Comparison of ENCODE assay signal across 10 mouse cellular contexts in the genomic region with DNA sequence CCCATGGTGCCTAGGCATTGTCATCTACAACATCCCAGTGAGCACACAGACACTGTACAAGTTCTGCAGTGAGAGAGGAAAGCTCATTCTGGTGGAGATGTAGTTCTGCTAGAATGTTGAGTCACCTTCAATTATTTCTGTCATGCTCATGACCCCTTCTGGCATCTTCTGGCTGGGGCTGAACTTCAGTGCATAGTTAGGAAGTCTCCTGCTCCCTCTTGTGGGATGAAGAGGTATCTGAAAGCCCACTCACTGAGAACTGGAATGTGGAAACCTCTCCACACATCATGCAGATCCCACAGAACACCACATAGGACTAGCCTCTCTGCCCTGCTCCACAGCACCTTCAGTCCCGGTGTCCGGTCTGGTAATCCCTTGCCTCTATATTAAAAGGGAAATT. TPM values are rescaled to one million over a fixed set of nuclear protein-coding genes. Genes with fewer than 3 reads are reported as not detected.
DNase-seq lines count a peak whose midpoint lies in the region; ATAC-seq and TF ChIP-seq lines count a peak whose summit lies in the region.
"Had no signal": no experiment of that assay in that cellular context is flagged by ENCODE, and none has a peak within 500 bp of the region (broad histone marks: within the 10 kb centered on the region; RNA-seq: fewer than 3 reads in every experiment).

No protein-coding gene starts in this region.

- CTCF ChIA-PET in Patski (lab: Charles Lee) = interaction anchor here (0.6 to 3.8 kb wide), 16 partner anchors 10 to 254 kb away, joined by 3 to 16 read pairs (median 4); no protein-coding TSS in a partner anchor

- peak; percentile 97 for TF ChIP-seq CTCF in Patski (IDR thresholded peaks at IDR 0.05)

- in situ Hi-C loops in Patski (cut with MboI; ENCODE audit: low pct_unique_long_range_greater_than_20kb) = loop anchor here (5.0 to 10.0 kb wide), 2 partner anchors 240 to 413 kb away; no protein-coding TSS in a partner anchor

- no peaks in the 10 kb centered on the region for H3K36me3 ChIP-seq in hindbrain, embryonic 10.5 days
- no peaks in the 10 kb centered on the region for H3K36me3 ChIP-seq in hindbrain, embryonic 12.5 days
- H3K36me3 ChIP-seq: limb, embryonic 13.5 days had no signal

- H3K4me1 ChIP-seq in hindbrain, embryonic 10.5 days (replicated peaks) = no peaks in the 10 kb centered on the region
- no peaks in the 10 kb centered on the region for H3K4me1 ChIP-seq in hindbrain, embryonic 12.5 days
- H3K4me1 ChIP-seq: limb, embryonic 13.5 days had no signal

- no peak overlapping the region for H3K27ac ChIP-seq in hindbrain, embryonic 10.5 days
- no peak overlapping the region for H3K27ac ChIP-seq in hindbrain, embryonic 12.5 days
- H3K27ac ChIP-seq: limb, embryonic 13.5 days had no signal

- no peak overlapping the region for H3K9ac ChIP-seq in hindbrain, embryonic 12.5 days
- H3K9ac ChIP-seq: limb, embryonic 13.5 days had no signal

- H3K4me2 ChIP-seq in hindbrain, embryonic 12.5 days (replicated peaks) = no peak overlapping the region
- H3K4me2 ChIP-seq: limb, embryonic 13.5 days had no signal

- H3K4me3 ChIP-seq in hindbrain, embryonic 10.5 days = no peak overlapping the region
- H3K4me3 ChIP-seq in hindbrain, embryonic 12.5 days = no peak overlapping the region
- H3K4me3 ChIP-seq: limb, embryonic 13.5 days had no signal

- ATAC-seq in hindbrain, embryonic 12.5 days (ENCODE audit: low FRiP score) = no peak
- peak; percentile 92 for ATAC-seq in Patski
- ATAC-seq in megakaryocyte progenitor cell, adult 5-6 weeks (replicated peaks; ENCODE audit: poor library complexity) = peak; percentile 89

- POLR2A ChIA-PET in Patski (lab: Charles Lee) = no interaction called here

- 90% methylated on average over 2 of the region's 2 CpGs for WGBS in hindbrain, embryonic 10.5 days
- WGBS in hindbrain, embryonic 12.5 days = 90% methylated on average over 2 of the region's 2 CpGs

- H3K9me3 ChIP-seq in hindbrain, embryonic 10.5 days = no peaks in the 10 kb centered on the region
- H3K9me3 ChIP-seq in hindbrain, embryonic 12.5 days (replicated peaks) = no peaks in the 10 kb centered on the region
- H3K9me3 ChIP-seq: limb, embryonic 13.5 days had no signal

- DNase-seq in hindbrain, embryonic 10.5 days (ENCODE audit: low spot score) = peak; percentile 3
- peak; percentile 62 to 63 for DNase-seq in B cell, adult 2 months
- no peak for DNase-seq in Patski (ENCODE audit: low read depth, low spot score)
- DNase-seq in kidney, postnatal 36 days = peak; percentile 2 to 6
- no peak for DNase-seq in cerebellum, adult 11-12 months
- no peak for DNase-seq in c-Kit-positive CD71-positive TER-119-positive erythroid progenitor cells, embryonic 14.5 days (ENCODE audit: low spot score)

- no peaks in the 10 kb centered on the region for H3K27me3 ChIP-seq in hindbrain, embryonic 10.5 days (ENCODE audit: insufficient read depth, poor library complexity, severe bottlenecking)
- no peaks in the 10 kb centered on the region for H3K27me3 ChIP-seq in hindbrain, embryonic 12.5 days
- no peaks in the 10 kb centered on the region for H3K27me3 ChIP-seq in Patski
- H3K27me3 ChIP-seq: limb, embryonic 13.5 days had no signal

RNA-seq across cellular contexts. Expression of a gene that starts 2.6 kb away (rescaled TPM):
- polyA plus RNA-seq in hindbrain, embryonic 10.5 days (2016; fragmentation: Nextera tagmentation; extraction: Ambion mirVana) = 1.4 and 2.8 TPM in 2 replicates
- polyA plus RNA-seq in hindbrain, embryonic 12.5 days (2016; fragmentation: Nextera tagmentation; extraction: Ambion mirVana) = 2.2 and 3.1 TPM in 2 replicates
- 0.35 TPM for polyA plus RNA-seq in Patski (2021)
- 5.1 and 5.9 TPM in 2 replicates for total RNA-seq in megakaryocyte progenitor cell, adult 5-6 weeks (2015)
- 3.0 and 4.2 TPM in 2 replicates for total RNA-seq in megakaryocyte progenitor cell, adult 5-6 weeks (2017)

RNA-seq across cellular contexts. Expression of a gene that starts 21.5 kb away (rescaled TPM):
- not detected in 2 replicates for polyA plus RNA-seq in hindbrain, embryonic 10.5 days (2016; fragmentation: Nextera tagmentation; extraction: Ambion mirVana)
- polyA plus RNA-seq in hindbrain, embryonic 12.5 days (2016; fragmentation: Nextera tagmentation; extraction: Ambion mirVana) = not detected in 2 replicates
- polyA plus RNA-seq in Patski (2021) = 89.6 TPM
- total RNA-seq in megakaryocyte progenitor cell, adult 5-6 weeks (2015) = 18.2 and 21.8 TPM in 2 replicates
- 17.5 and 20.2 TPM in 2 replicates for total RNA-seq in megakaryocyte progenitor cell, adult 5-6 weeks (2017)

RNA-seq across cellular contexts. Expression of a gene that starts 38.6 kb away (rescaled TPM):
- not detected in 2 replicates for polyA plus RNA-seq in hindbrain, embryonic 10.5 days (2016; fragmentation: Nextera tagmentation; extraction: Ambion mirVana)
- 0.25 TPM in 1 of 2 replicates, not detected in the other for polyA plus RNA-seq in hindbrain, embryonic 12.5 days (2016; fragmentation: Nextera tagmentation; extraction: Ambion mirVana)
- polyA plus RNA-seq in Patski (2021) = 0.99 TPM
- total RNA-seq in megakaryocyte progenitor cell, adult 5-6 weeks (2015) = 1,524 and 1,660 TPM in 2 replicates
- 866 and 1,151 TPM in 2 replicates for total RNA-seq in megakaryocyte progenitor cell, adult 5-6 weeks (2017)
- polyA plus RNA-seq: limb, embryonic 13.5 days had no signal

RNA-seq across cellular contexts. Expression of a gene that starts 58.3 kb away (rescaled TPM):
- not detected in 2 replicates for polyA plus RNA-seq in hindbrain, embryonic 10.5 days (2016; fragmentation: Nextera tagmentation; extraction: Ambion mirVana)
- polyA plus RNA-seq in hindbrain, embryonic 12.5 days (2016; fragmentation: Nextera tagmentation; extraction: Ambion mirVana) = not detected in 2 replicates
- not detected for polyA plus RNA-seq in Patski (2021)
- total RNA-seq in megakaryocyte progenitor cell, adult 5-6 weeks (2015) = 1.1 and 3.4 TPM in 2 replicates
- total RNA-seq in megakaryocyte progenitor cell, adult 5-6 weeks (2017) = not detected in 2 replicates
- polyA plus RNA-seq: limb, embryonic 13.5 days; stomach, embryonic 14.5 days had no signal

Comparison
In these comparisons a context has a peak if more than half of its experiments do, and no peak if none do; other contexts are left out.
1. DNase-seq: peak in hindbrain, embryonic 10.5 days (single experiment), B cell, adult 2 months (2 of 2) and kidney, postnatal 36 days (2 of 2); none in Patski (single experiment), cerebellum, adult 11-12 months (single experiment) and c-Kit-positive CD71-positive TER-119-positive erythroid progenitor cells, embryonic 14.5 days (single experiment).
2. RNA of a gene that starts 21.5 kb away (polyA plus RNA-seq): 89.6 TPM in Patski (single experiment); not detected in hindbrain, embryonic 12.5 days and not detected in hindbrain, embryonic 10.5 days; every median in the first group is over 10 times any median in the second.